Comparison of ENCODE assay signal across 9 mouse cellular contexts in genomic region chr2:65024887-65025286, GRCm38 (mm10). TPM values are rescaled to one million over a fixed set of nuclear protein-coding genes. Genes with fewer than 3 reads are reported as not detected.
DNase-seq lines count a peak whose midpoint lies in the region; ATAC-seq and TF ChIP-seq lines count a peak whose summit lies in the region.
"Had no signal": no experiment of that assay in that cellular context is flagged by ENCODE, and none has a peak within 500 bp of the region (broad histone marks: within the 10 kb centered on the region; RNA-seq: fewer than 3 reads in every experiment).

TSS of gene Grb14 (minus strand) at chr2:65024987.

- H3K27me3 ChIP-seq in embryonic facial prominence, embryonic 12.5 days = no peaks in the 10 kb centered on the region
- H3K27me3 ChIP-seq in embryonic facial prominence, embryonic 10.5 days (replicated peaks; ENCODE audit: low read depth, poor library complexity, severe bottlenecking) = peaks cover 21% of the 10 kb centered on the region
- no peaks in the 10 kb centered on the region for H3K27me3 ChIP-seq in heart, embryonic 16.5 days (ENCODE audit: control insufficient read depth, insufficient read depth, low read length)
- H3K27me3 ChIP-seq in midbrain, embryonic 16.5 days (ENCODE audit: control insufficient read depth, insufficient read depth, low read depth, low read length) = no peaks in the 10 kb centered on the region

- no peak within 1 kb of the TSS for H3K4me3 ChIP-seq in embryonic facial prominence, embryonic 12.5 days
- H3K4me3 ChIP-seq in embryonic facial prominence, embryonic 10.5 days = no peak within 1 kb of the TSS
- no peak within 1 kb of the TSS for H3K4me3 ChIP-seq in lung, adult 2 months (replicated peaks; ENCODE audit: extremely low read depth, low read depth, low read length)
- no peak within 1 kb of the TSS for H3K4me3 ChIP-seq in heart, embryonic 16.5 days (ENCODE audit: low read length)
- H3K4me3 ChIP-seq in midbrain, embryonic 16.5 days (ENCODE audit: low read depth, low read length) = no peak within 1 kb of the TSS

- H3K4me1 ChIP-seq in embryonic facial prominence, embryonic 12.5 days = 0 out of 2 replicates have a peak, but pooled peaks cover 5% of the 10 kb centered on the region
- H3K4me1 ChIP-seq in embryonic facial prominence, embryonic 10.5 days = peaks cover 19% of the 10 kb centered on the region
- H3K4me1 ChIP-seq in lung, adult 2 months (ENCODE audit: control insufficient read depth, insufficient read depth, low read length) = 0 out of 2 replicates have a peak, but pooled peaks cover 2% of the 10 kb centered on the region
- peaks cover 10% of the 10 kb centered on the region; the same call in 1 of the 2 replicates for H3K4me1 ChIP-seq in heart, embryonic 16.5 days (ENCODE audit: control insufficient read depth, insufficient read depth, low read length)
- peaks cover 3% of the 10 kb centered on the region for H3K4me1 ChIP-seq in midbrain, embryonic 16.5 days (ENCODE audit: control insufficient read depth, insufficient read depth, low read length)

- TF ChIP-seq CTCF in lung, adult 2 months (IDR thresholded peaks at IDR 0.05; ENCODE audit: insufficient read depth, low read length) = no peak

- ATAC-seq in embryonic facial prominence, embryonic 12.5 days (ENCODE audit: insufficient number of reproducible peaks, insufficient read depth, low FRiP score, low TSS enrichment) = no peak
- ATAC-seq in heart, embryonic 16.5 days (replicated peaks; ENCODE audit: extremely low read depth, insufficient read depth, low FRiP score) = no peak
- no peak for ATAC-seq in midbrain, embryonic 16.5 days

- H3K36me3 ChIP-seq in embryonic facial prominence, embryonic 12.5 days = no peaks in the 10 kb centered on the region
- no peaks in the 10 kb centered on the region for H3K36me3 ChIP-seq in embryonic facial prominence, embryonic 10.5 days (replicated peaks)
- peaks cover 6% of the 10 kb centered on the region; the same call in 1 of the 2 replicates for H3K36me3 ChIP-seq in heart, embryonic 16.5 days (ENCODE audit: control insufficient read depth, insufficient read depth)
- no peaks in the 10 kb centered on the region for H3K36me3 ChIP-seq in midbrain, embryonic 16.5 days (ENCODE audit: control insufficient read depth, insufficient read depth, low read length)

- H3K9ac ChIP-seq in embryonic facial prominence, embryonic 12.5 days = no peak within 1 kb of the TSS
- H3K9ac ChIP-seq in heart, embryonic 16.5 days (ENCODE audit: low read length) = no peak within 1 kb of the TSS
- no peak within 1 kb of the TSS for H3K9ac ChIP-seq in midbrain, embryonic 16.5 days (ENCODE audit: low read depth, low read length)

- 80% methylated on average over 1 of the region's 1 CpGs for WGBS in embryonic facial prominence, embryonic 12.5 days
- 91% methylated on average over 1 of the region's 1 CpGs for WGBS in embryonic facial prominence, embryonic 10.5 days
- 91% methylated on average over 1 of the region's 1 CpGs for WGBS in lung, adult 2 months
- 82% methylated on average over 1 of the region's 1 CpGs for WGBS in heart, embryonic 16.5 days
- 93% methylated on average over 1 of the region's 1 CpGs for WGBS in midbrain, embryonic 16.5 days

- H3K9me3 ChIP-seq in embryonic facial prominence, embryonic 12.5 days = no peaks in the 10 kb centered on the region
- H3K9me3 ChIP-seq in embryonic facial prominence, embryonic 10.5 days = no peaks in the 10 kb centered on the region
- no peaks in the 10 kb centered on the region for H3K9me3 ChIP-seq in heart, embryonic 16.5 days (replicated peaks; ENCODE audit: control insufficient read depth, low read length)
- H3K9me3 ChIP-seq in midbrain, embryonic 16.5 days (replicated peaks; ENCODE audit: control insufficient read depth, low read length, poor library complexity, severe bottlenecking) = no peaks in the 10 kb centered on the region

- TF ChIP-seq POLR2A in lung, adult 2 months (IDR thresholded peaks at IDR 0.05; ENCODE audit: borderline replicate concordance, extremely low read depth, low read depth, low read length) = no peak

- no peak within 1 kb of the TSS for H3K4me2 ChIP-seq in embryonic facial prominence, embryonic 12.5 days (replicated peaks)
- no peak within 1 kb of the TSS for H3K4me2 ChIP-seq in heart, embryonic 16.5 days (ENCODE audit: low read depth, low read length)
- no peak within 1 kb of the TSS for H3K4me2 ChIP-seq in midbrain, embryonic 16.5 days (ENCODE audit: low read length)

- DNase-seq in embryonic facial prominence, embryonic 10.5 days (ENCODE audit: low spot score) = no peak
- DNase-seq in lung, adult 2 months = no peak
- DNase-seq in lung, postnatal 4 days = no peak
- no peak for DNase-seq in frontal cortex, postnatal 36 days (ENCODE audit: low spot score in 2 of 2)
- DNase-seq in testis, postnatal 10 days (ENCODE audit: low spot score) = no peak
- DNase-seq: kidney, postnatal 14 days had no signal

- no peak within 1 kb of the TSS for H3K27ac ChIP-seq in embryonic facial prominence, embryonic 12.5 days
- H3K27ac ChIP-seq in embryonic facial prominence, embryonic 10.5 days (replicated peaks) = no peak within 1 kb of the TSS
- no peak within 1 kb of the TSS for H3K27ac ChIP-seq in heart, embryonic 16.5 days (ENCODE audit: low read length)
- H3K27ac ChIP-seq in midbrain, embryonic 16.5 days (ENCODE audit: low read length) = no peak within 1 kb of the TSS

RNA-seq across cellular contexts. Expression of gene Grb14, which starts in this region (rescaled TPM):
- polyA plus RNA-seq in embryonic facial prominence, embryonic 12.5 days (2016; fragmentation: Nextera tagmentation; extraction: Ambion mirVana) = 12.2 and 13.0 TPM in 2 replicates
- 3.1 and 4.6 TPM in 2 replicates for polyA plus RNA-seq in embryonic facial prominence, embryonic 10.5 days (2016; fragmentation: Nextera tagmentation; extraction: Ambion mirVana)
- 22.2 and 32.5 TPM in 2 replicates for polyA plus RNA-seq in lung, adult 2 months (2012; rRNA removed)
- 121 and 135 TPM in 2 replicates for polyA plus RNA-seq in heart, embryonic 16.5 days (2015; fragmentation: Nextera tagmentation; extraction: Ambion mirVana)
- polyA plus RNA-seq in midbrain, embryonic 16.5 days (2015; fragmentation: Nextera tagmentation; extraction: Ambion mirVana) = 35.8 and 37.3 TPM in 2 replicates
